Mouse (Mus musculus) liver, embryonic 12.5 days (tissue): ENCODE data around the gene Magea6. TPM values are rescaled to one million over a fixed set of nuclear protein-coding genes. Genes with fewer than 3 reads are reported as not detected.
"Not testable (repeated sequence)": the region's sequence is repeated elsewhere in the genome, so short reads cannot be mapped to it uniquely, and the experiment has no call there.

Experiments
- ATAC-seq: fragments of 200-750 bp; cut with Nextera tagmentation; 2 replicates; pipeline ENCODE4 v1.8.0; 2017; ENCODE audit warnings: moderate number of reproducible peaks, mild to moderate bottlenecking, moderate library complexity
- H3K27ac ChIP-seq: fragments of 300-500 bp; sonication (generic); 2 replicates; pipeline ENCODE4 v1.5.1; 2016; ENCODE audit warnings: mild to moderate bottlenecking
- H3K27me3 ChIP-seq: fragments of 300-500 bp; sonication (generic); replicated peaks from 2 replicates; pipeline ENCODE4 v1.6.1; 2016; ENCODE audit warnings: mild to moderate bottlenecking, moderate library complexity
- H3K36me3 ChIP-seq: fragments of 300-500 bp; sonication (generic); 2 replicates; pipeline ENCODE4 v1.6.1; 2016; ENCODE audit warnings: mild to moderate bottlenecking, moderate library complexity
- H3K4me1 ChIP-seq: fragments of 300-500 bp; sonication (generic); 2 replicates; pipeline ENCODE4 v1.6.1; 2016
- H3K4me2 ChIP-seq: fragments of 300-500 bp; sonication (generic); 2 replicates; pipeline ENCODE4 v1.6.1; 2016; ENCODE audit warnings: mild to moderate bottlenecking, moderate library complexity
- H3K4me3 ChIP-seq: fragments of 300-500 bp; sonication (generic); 2 replicates; pipeline ENCODE4 v1.5.1; 2016; ENCODE audit warnings: mild to moderate bottlenecking, moderate library complexity
- H3K9ac ChIP-seq: fragments of 300-500 bp; sonication (generic); 2 replicates; pipeline ENCODE4 v1.6.1; 2016; ENCODE audit warnings: mild to moderate bottlenecking, moderate library complexity
- H3K9me3 ChIP-seq: fragments of 300-500 bp; sonication (generic); replicated peaks from 2 replicates; pipeline ENCODE4 v1.6.1; 2016; ENCODE audit warnings: mild to moderate bottlenecking, moderate library complexity
- WGBS: fragments of 180-500 bp; shearing (Covaris S2); methylation state at CpG from one replicate; pipeline ENCODE4 v1.1.7; 2016; ENCODE audit not compliant: insufficient replicate concordance; 5-methylcytosine and 5-hydroxymethylcytosine counted together
- polyA plus RNA-seq: library from polyadenylated mRNA; unstranded; fragments of >200 nt; fragmentation: Nextera tagmentation; extraction: Ambion mirVana; gene quantifications from 2 replicates; pipeline ENCODE4 v1.2.1, GENCODE M21; 2016

Gene Magea6
- polyA plus RNA-seq, result not detected in 2 replicates

- not testable (repeated sequence) for ATAC-seq, H3K9ac ChIP-seq, H3K27me3 ChIP-seq, H3K4me3 ChIP-seq, H3K9me3 ChIP-seq, H3K4me2 ChIP-seq, H3K36me3 ChIP-seq, H3K4me1 ChIP-seq, H3K27ac ChIP-seq
- WGBS, result 11% methylated on average over 1 of the region's 1 CpGs
Measured at GRCm38 (mm10) chrX:154935887-154936286, at the start of gene Magea6. TSS of gene Magea6 (minus strand) at chrX:154935987.

GRCm38 (mm10) chrX:154949405-154949804, 13.6 kb upstream of the Magea6 start, which contains the start of gene Magea3:
TSS of gene Magea3 (minus strand) at chrX:154949505.
- H3K36me3 ChIP-seq, ATAC-seq, H3K9me3 ChIP-seq, H3K9ac ChIP-seq, H3K4me2 ChIP-seq, H3K27me3 ChIP-seq, H3K27ac ChIP-seq, H3K4me1 ChIP-seq, H3K4me3 ChIP-seq: not testable (repeated sequence)
- WGBS, result 55% methylated on average over 1 of the region's 1 CpGs

- not testable (repeated sequence) for H3K9ac ChIP-seq, H3K9me3 ChIP-seq, H3K27me3 ChIP-seq, ATAC-seq, H3K27ac ChIP-seq, H3K4me3 ChIP-seq, H3K4me1 ChIP-seq, H3K4me2 ChIP-seq, H3K36me3 ChIP-seq
- WGBS, result 91% methylated on average over 3 of the region's 3 CpGs
Measured at GRCm38 (mm10) chrX:154890167-154890566, 45.6 kb downstream of the Magea6 start, which contains the start of gene Cldn34b1. TSS of gene Cldn34b1 (minus strand) at chrX:154890267.

Other genes starting within 250 kb of the Magea6 start
- gene Cldn34b1, start 45.7 kb downstream of the Magea6 start, polyA plus RNA-seq, result not detected in 2 replicates
- gene Magea3, start 13.5 kb upstream of the Magea6 start, polyA plus RNA-seq, result not detected in 2 replicates
- gene Magea8, start 59.9 kb upstream of the Magea6 start, polyA plus RNA-seq, result not detected in 2 replicates
- not detected in 2 replicates for gene Magea5, start 127.2 kb upstream of the Magea6 start, polyA plus RNA-seq
- not detected in 2 replicates for gene Magea1, start 153.8 kb upstream of the Magea6 start, polyA plus RNA-seq
- not detected in 2 replicates for gene Magea2, start 157.7 kb upstream of the Magea6 start, polyA plus RNA-seq
- not detected in 2 replicates for gene Cldn34b2, start 192.4 kb upstream of the Magea6 start, polyA plus RNA-seq